Mouse (Mus musculus): Measurements from ENCODE around the gene Disp1.

- no peak for TF ChIP-seq CTCF (IDR thresholded peaks at IDR 0.05; ENCODE audit: low read depth, low read length)
- no peak for TF ChIP-seq POLR2A (IDR thresholded peaks at IDR 0.05; ENCODE audit: extremely low read depth, insufficient read depth, low read length)
Observed at GRCm38 (mm10) chr1:183265921-183266467, 44.7 kb upstream of the Disp1 start.
